Mouse (Mus musculus) limb, embryonic 14.5 days (tissue): Measurements from ENCODE around the gene Ebf1. TPM values are rescaled to one million over a fixed set of nuclear protein-coding genes. Genes with fewer than 3 reads are reported as not detected.

Source experiments
- ATAC-seq: fragments of 200-750 bp; cut with Nextera tagmentation; 2 replicates; pipeline ENCODE4 v1.8.0; 2017; ENCODE audit warnings: low read depth, moderate number of reproducible peaks, moderate TSS enrichment; ENCODE audit not compliant: low FRiP score
- DNase-seq: peaks from one replicate; pipeline ENCODE4 v3.0.0-alpha.2; 2015; ENCODE audit warnings: low spot score
- H3K27ac ChIP-seq: fragments of 300-500 bp; sonication (generic); replicated peaks from 2 replicates; pipeline ENCODE4 v1.5.1; 2014; ENCODE audit warnings: low read depth, mild to moderate bottlenecking, low read length, moderate library complexity, mixed read lengths
- H3K27me3 ChIP-seq: fragments of 300-500 bp; sonication (generic); 2 replicates; pipeline ENCODE4 v1.6.1; 2014; ENCODE audit warnings: low read length, mixed read lengths; ENCODE audit not compliant: control insufficient read depth, insufficient read depth
- H3K36me3 ChIP-seq: fragments of 300-500 bp; sonication (generic); 2 replicates; pipeline ENCODE4 v1.6.1; 2014; ENCODE audit warnings: mild to moderate bottlenecking, low read length, moderate library complexity, mixed read lengths; ENCODE audit not compliant: control insufficient read depth, insufficient read depth
- H3K4me1 ChIP-seq: fragments of 300-500 bp; sonication (generic); 2 replicates; pipeline ENCODE4 v1.6.1; 2014; ENCODE audit warnings: antibody characterized with exemption, low read length, mixed read lengths; ENCODE audit not compliant: control insufficient read depth, insufficient read depth
- H3K4me2 ChIP-seq: fragments of 300-500 bp; sonication (generic); replicated peaks from 2 replicates; pipeline ENCODE4 v1.6.1; 2014; ENCODE audit warnings: low read depth, mild to moderate bottlenecking, low read length, moderate library complexity; ENCODE audit not compliant: severe bottlenecking
- H3K4me3 ChIP-seq: fragments of 300-500 bp; sonication (generic); replicated peaks from 2 replicates; pipeline ENCODE4 v1.5.1; 2014; ENCODE audit warnings: low read length
- H3K9ac ChIP-seq: fragments of 300-500 bp; sonication (generic); 2 replicates; pipeline ENCODE4 v1.6.1; 2014; ENCODE audit warnings: mild to moderate bottlenecking, low read depth, low read length, moderate library complexity; ENCODE audit not compliant: severe bottlenecking
- H3K9me3 ChIP-seq: fragments of 300-500 bp; sonication (generic); 2 replicates; pipeline ENCODE4 v1.6.1; 2016; ENCODE audit warnings: low read length; ENCODE audit not compliant: control insufficient read depth
- POLR2A ChIP-seq: fragments of 200-500 bp; IDR thresholded peaks from 2 replicates; pipeline ENCODE4 v1.8.0; 2012; ENCODE audit warnings: inconsistent platforms, mild to moderate bottlenecking, moderate library complexity, borderline replicate concordance; ENCODE audit not compliant: insufficient read depth, insufficient read length; ENCODE audit errors: extremely low read depth
- WGBS: fragments of 180-500 bp; shearing (Covaris S2); extraction: QIAGEN DNeasy Blood & Tissue Kit; methylation state at CpG from one replicate; pipeline ENCODE4 v1.1.7; 2014; 5-methylcytosine and 5-hydroxymethylcytosine counted together
- polyA plus RNA-seq, 2 experiments: library from polyadenylated mRNA; depleted of rRNA in 1 of 2; stranded (reverse) in 1 of 2; unstranded in 1 of 2; fragments of >200 nt; fragmentation: Nextera tagmentation in 1 of 2; extraction: Ambion mirVana in 1 of 2; gene quantifications; 2 replicates each; pipeline versions ENCODE4 v1.2.1 to v1.2.3; 2012 to 2014

Gene Ebf1
- polyA plus RNA-seq, 2 experiments = 42.9 to 71.4 TPM

DNA sequence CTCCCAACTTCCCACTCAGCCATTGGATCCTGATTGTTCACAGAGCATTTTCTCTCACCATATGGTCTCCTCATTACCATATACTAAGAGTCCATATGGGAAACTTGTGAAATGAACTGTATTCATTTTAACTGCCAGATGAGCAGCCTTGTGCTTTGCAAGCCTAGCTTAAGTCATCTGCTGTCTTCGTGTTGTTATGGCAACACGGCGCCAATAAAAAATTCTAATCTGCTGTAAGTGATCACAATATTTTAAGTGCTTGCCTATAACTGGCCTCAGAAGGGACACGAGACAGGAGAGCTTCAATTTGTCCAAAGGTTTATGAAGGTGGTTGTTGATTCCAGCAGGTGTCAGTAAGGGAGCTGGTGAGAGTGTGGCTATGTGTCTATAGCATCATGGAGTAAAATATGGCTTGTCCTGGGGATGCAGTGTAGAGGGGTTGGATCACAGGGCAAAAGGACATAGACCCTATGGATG is 360.8 kb downstream of the Ebf1 start:
- no peak for TF ChIP-seq POLR2A
- H3K4me3 ChIP-seq = no peak overlapping the region
- WGBS = 59% methylated on average over 4 of the region's 4 CpGs

DNA sequence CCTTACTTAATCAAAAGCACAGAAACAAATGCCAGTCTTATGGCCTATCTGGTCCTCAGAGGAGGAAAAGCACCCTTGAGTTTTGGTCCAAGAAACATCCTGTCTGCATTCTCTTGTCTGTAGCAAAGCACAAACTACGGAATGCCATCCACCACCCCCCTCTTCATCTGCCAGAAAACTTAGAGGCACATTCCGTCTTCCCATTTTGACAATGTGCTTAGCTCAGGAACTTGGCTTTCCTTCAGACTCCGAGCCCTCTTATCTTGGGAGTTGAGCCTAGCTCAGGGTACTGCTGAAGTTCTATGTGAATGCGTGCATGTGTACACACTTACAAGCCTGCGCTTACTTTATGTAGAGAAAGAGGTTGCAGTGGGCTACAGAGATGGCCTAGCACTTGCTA is 362.3 kb downstream of the Ebf1 start:
- TF ChIP-seq POLR2A = no peak
- no peak overlapping the region for H3K27ac ChIP-seq
- peaks cover 17% of the 10 kb centered on the region for H3K4me1 ChIP-seq
- H3K9me3 ChIP-seq = no peaks in the 10 kb centered on the region
- DNase-seq = no peak
- H3K36me3 ChIP-seq = no peaks in the 10 kb centered on the region
- WGBS = 72% methylated on average over 5 of the region's 5 CpGs
- ATAC-seq = no peak
- H3K4me3 ChIP-seq = no peak overlapping the region
- H3K27me3 ChIP-seq = no peaks in the 10 kb centered on the region
- no peak overlapping the region for H3K4me2 ChIP-seq
- no peak overlapping the region for H3K9ac ChIP-seq

More for the DNA sequence above, 360.8 kb downstream of the Ebf1 start:
- Histone ChIP-seq H3K27me3 (no peaks in the 10 kb centered on the region), H3K4me1 (peaks cover 17% of the 10 kb centered on the region), H3K27ac (no peak overlapping the region), H3K9me3 (no peaks in the 10 kb centered on the region), H3K4me2 (no peak overlapping the region), H3K36me3 (no peaks in the 10 kb centered on the region), H3K9ac (no peak overlapping the region)
- peak; percentile 71 for DNase-seq
- peak; percentile 83 for ATAC-seq

DNA sequence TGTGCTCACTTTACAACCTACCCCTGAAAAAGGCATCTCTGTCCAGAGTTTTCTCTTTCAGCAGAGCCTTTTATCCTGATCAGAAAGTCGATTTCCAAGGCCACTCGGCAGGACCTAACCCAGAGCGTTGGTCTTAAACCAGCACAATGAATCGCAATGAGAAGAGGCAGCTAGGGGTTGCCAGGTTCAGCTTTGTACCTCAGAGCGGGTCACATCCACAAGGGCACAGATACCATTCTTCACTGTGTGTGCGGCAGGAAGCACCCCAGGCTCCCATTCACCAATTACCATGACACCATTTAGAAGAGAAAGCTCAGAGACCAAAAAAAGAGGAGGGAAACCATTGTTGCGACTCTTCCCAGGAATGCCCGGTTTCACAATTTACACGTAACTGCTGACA is 365.1 kb downstream of the Ebf1 start:
- Histone ChIP-seq H3K36me3 (no peaks in the 10 kb centered on the region), H3K4me1 (peaks cover 9% of the 10 kb centered on the region; the same call in 1 of the 2 replicates), H3K9me3 (no peaks in the 10 kb centered on the region), H3K27ac (no peak overlapping the region), H3K4me3 (no peak overlapping the region), H3K27me3 (no peaks in the 10 kb centered on the region), H3K9ac (no peak overlapping the region), H3K4me2 (no peak overlapping the region)
- WGBS = 71% methylated on average over 9 of the region's 9 CpGs
- DNase-seq (no peak), ATAC-seq (no peak)
- TF ChIP-seq POLR2A = no peak

DNA sequence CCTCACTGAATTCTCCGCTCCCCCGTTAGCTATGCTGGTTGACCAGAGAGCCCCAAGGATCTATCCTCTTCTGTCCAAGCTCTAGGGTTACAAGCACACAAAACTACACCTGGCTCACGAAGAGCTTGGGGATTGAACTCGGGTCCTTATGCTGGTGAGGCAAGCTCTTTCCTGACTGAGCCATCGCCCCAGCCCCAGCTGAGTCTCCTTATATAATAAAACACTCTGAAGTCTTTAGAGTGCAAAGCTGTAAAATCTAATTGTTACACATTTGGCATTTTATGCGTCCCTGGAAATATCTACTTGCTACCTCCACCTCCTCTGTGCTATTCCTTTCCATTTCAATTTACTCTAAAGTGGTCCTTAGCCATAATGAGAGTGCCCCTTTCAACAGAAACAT is 366.8 kb downstream of the Ebf1 start:
- Histone ChIP-seq H3K9ac (no peak overlapping the region), H3K4me2 (no peak overlapping the region), H3K4me1 (0 out of 2 replicates have a peak, but pooled peaks cover 4% of the 10 kb centered on the region), H3K9me3 (no peaks in the 10 kb centered on the region), H3K4me3 (no peak overlapping the region), H3K27ac (no peak overlapping the region), H3K27me3 (no peaks in the 10 kb centered on the region), H3K36me3 (no peaks in the 10 kb centered on the region)
- WGBS = 52% methylated on average over 6 of the region's 6 CpGs
- DNase-seq (no peak), ATAC-seq (no peak)
- TF ChIP-seq POLR2A = no peak

DNA sequence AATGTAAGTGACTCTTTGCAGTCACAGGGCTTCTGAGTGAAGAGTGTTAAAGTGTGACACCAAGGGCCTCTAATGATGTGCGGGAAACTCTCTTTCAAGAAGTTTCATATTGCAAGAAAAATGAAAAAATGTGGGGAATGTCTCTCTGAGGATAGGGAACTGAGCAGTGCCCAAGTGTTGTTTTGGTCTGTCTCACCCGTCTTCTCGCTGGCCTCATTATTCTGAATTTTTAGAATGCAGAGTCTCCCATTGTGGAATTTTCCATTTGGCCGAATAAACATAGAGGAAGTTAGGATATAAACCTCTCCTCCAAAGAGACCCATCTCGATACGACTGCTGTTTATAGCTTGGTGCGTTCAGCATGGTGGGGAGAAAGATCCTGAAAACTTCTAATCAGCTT is 367.3 kb downstream of the Ebf1 start:
- no peaks in the 10 kb centered on the region for H3K9me3 ChIP-seq
- no peak overlapping the region for H3K9ac ChIP-seq
- H3K36me3 ChIP-seq = no peaks in the 10 kb centered on the region
- no peak overlapping the region for H3K4me2 ChIP-seq
- H3K4me1 ChIP-seq = 0 out of 2 replicates have a peak, but pooled peaks cover 4% of the 10 kb centered on the region
- WGBS = 50% methylated on average over 7 of the region's 7 CpGs
- DNase-seq (no peak), ATAC-seq (no peak)
- no peaks in the 10 kb centered on the region for H3K27me3 ChIP-seq
- H3K4me3 ChIP-seq = no peak overlapping the region
- H3K27ac ChIP-seq = no peak overlapping the region
- no peak for TF ChIP-seq POLR2A

DNA sequence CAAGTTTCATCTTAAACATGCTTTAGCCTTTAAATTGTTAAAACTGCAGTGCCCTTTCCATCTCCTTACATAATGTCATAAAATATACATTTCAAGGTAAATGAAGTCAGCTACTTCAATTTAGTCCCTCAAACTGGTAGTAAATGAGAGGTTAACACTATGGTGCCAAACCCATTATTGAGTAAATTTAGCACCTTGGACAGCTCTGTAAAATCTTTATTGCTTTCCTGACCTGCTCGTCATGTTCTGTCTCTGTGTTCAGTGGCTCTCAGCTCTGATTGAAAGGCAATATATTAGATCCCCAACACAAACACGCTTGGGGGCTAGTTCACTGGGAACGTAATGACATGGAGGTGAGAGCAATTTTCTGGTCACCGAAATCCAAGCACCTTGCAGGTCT is 370.7 kb downstream of the Ebf1 start:
- DNase-seq (peak; percentile 69), ATAC-seq (no peak)
- no peaks in the 10 kb centered on the region for H3K9me3 ChIP-seq
- peaks cover 9% of the 10 kb centered on the region; the same call in 1 of the 2 replicates for H3K36me3 ChIP-seq
- H3K4me3 ChIP-seq = no peak overlapping the region
- WGBS = 19% methylated on average over 4 of the region's 4 CpGs
- no peak overlapping the region for H3K9ac ChIP-seq
- no peaks in the 10 kb centered on the region for H3K4me1 ChIP-seq
- TF ChIP-seq POLR2A = no peak
- H3K27ac ChIP-seq = no peak overlapping the region
- no peaks in the 10 kb centered on the region for H3K27me3 ChIP-seq
- H3K4me2 ChIP-seq = no peak overlapping the region
